Comparison of ENCODE assay signal across 9 mouse cellular contexts in the genomic region with DNA sequence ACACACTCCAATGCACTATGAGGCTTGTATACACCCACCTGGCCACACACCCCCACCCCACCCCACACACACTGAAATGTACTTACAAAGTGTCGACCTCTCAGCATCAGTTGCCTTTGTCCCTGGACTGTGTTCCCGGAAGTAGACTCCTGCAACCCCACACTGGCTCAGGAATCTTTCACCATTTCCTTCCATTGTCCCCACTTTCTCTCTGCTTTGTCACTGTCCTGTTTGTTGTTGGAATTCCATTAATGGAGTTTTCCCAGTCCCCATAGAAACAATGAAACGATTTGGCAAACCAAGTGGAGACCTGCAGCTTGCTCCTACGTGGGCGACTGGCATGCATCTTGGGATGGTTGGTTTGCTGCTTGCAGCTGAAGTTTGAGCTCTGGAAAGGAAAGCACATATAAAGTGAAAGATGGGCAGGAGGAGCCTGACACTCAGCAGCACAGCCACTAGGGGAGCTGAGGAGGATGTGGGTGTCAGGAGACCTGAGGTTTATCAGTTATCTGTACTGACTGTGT.
DNase-seq lines count a peak whose midpoint lies in the region; ATAC-seq and TF ChIP-seq lines count a peak whose summit lies in the region.
"Had no signal": no experiment of that assay in that cellular context is flagged by ENCODE, and none has a peak within 500 bp of the region (broad histone marks: within the 10 kb centered on the region; RNA-seq: fewer than 3 reads in every experiment).

No protein-coding gene starts in this region.

- H3K36me3 ChIP-seq in midbrain, postnatal 0 days (ENCODE audit: insufficient read depth, low read length) = no peaks in the 10 kb centered on the region

- WGBS in midbrain, postnatal 0 days = 44% methylated on average over 5 of the region's 5 CpGs

- peak; percentile 49 to 56; a peak in 2 of 4 replicates for ATAC-seq in hematopoietic stem cell, adult 5-6 weeks (replicated peaks in 1 of 2; ENCODE audit: insufficient read depth in 1 of 2, low FRiP score in 2 of 2, low TSS enrichment in 1 of 2, low read depth in 1 of 2, poor library complexity in 2 of 2, severe bottlenecking in 2 of 2)
- no peak for ATAC-seq in midbrain, postnatal 0 days (ENCODE audit: low FRiP score)

- H3K27ac ChIP-seq in layer of hippocampus, adult 2 months = peak overlapping the region; percentile 50
- H3K27ac ChIP-seq in midbrain, postnatal 0 days (ENCODE audit: low read depth, low read length) = no peak overlapping the region

- peak; percentile 73 for TF ChIP-seq CTCF in layer of hippocampus, adult 2 months (conservative IDR thresholded peaks at IDR 0.05)
- peak; percentile 51 for TF ChIP-seq CTCF in midbrain, postnatal 0 days (IDR thresholded peaks at IDR 0.05)

- DNase-seq in layer of hippocampus, adult 2 months (ENCODE audit: low spot score in 2 of 2) = peak in 1 of 2 experiments; percentile 27
- no peak for DNase-seq in layer of hippocampus, postnatal 14 days (ENCODE audit: low spot score in 2 of 2)
- peak; percentile 87 for DNase-seq in Muller cell, postnatal 12 days (ENCODE audit: inconsistent ontology term)
- no peak for DNase-seq in midbrain, postnatal 0 days (ENCODE audit: low spot score)
- no peak for DNase-seq in left cerebral cortex, adult 9 months (ENCODE audit: low spot score in 2 of 2)
- no peak for DNase-seq in MN1 (ENCODE audit: low spot score)
- DNase-seq in urinary bladder, adult 2 months (ENCODE audit: low spot score) = no peak
- DNase-seq: adrenal gland, adult 2 months had no signal

- H3K27me3 ChIP-seq in midbrain, postnatal 0 days (ENCODE audit: insufficient read depth, low read length) = no peaks in the 10 kb centered on the region

- no peak overlapping the region for H3K4me3 ChIP-seq in layer of hippocampus, adult 2 months
- H3K4me3 ChIP-seq in midbrain, postnatal 0 days (ENCODE audit: low read depth, low read length) = no peak overlapping the region

- H3K4me1 ChIP-seq in midbrain, postnatal 0 days (ENCODE audit: insufficient read depth, low read length) = no peaks in the 10 kb centered on the region

- no peaks in the 10 kb centered on the region for H3K9me3 ChIP-seq in midbrain, postnatal 0 days (ENCODE audit: low read length)

- H3K9ac ChIP-seq in midbrain, postnatal 0 days (replicated peaks; ENCODE audit: low read length, poor library complexity, severe bottlenecking) = no peak overlapping the region

- H3K4me2 ChIP-seq in midbrain, postnatal 0 days (ENCODE audit: low read depth, low read length, poor library complexity, severe bottlenecking) = no peak overlapping the region
